Mouse (Mus musculus) brown adipose tissue, adult 24 weeks (tissue): ENCODE results near the gene Bhlhe40. TPM values are rescaled to one million over a fixed set of nuclear protein-coding genes. Genes with fewer than 3 reads are reported as not detected.

Source experiments
- H3K27ac ChIP-seq: fragments of 200-500 bp; replicated peaks from 2 replicates; pipeline ENCODE4 v1.5.1; 2012; ENCODE audit warnings: low read depth, mild to moderate bottlenecking, low read length
- H3K4me1 ChIP-seq: fragments of 200-500 bp; 2 replicates; pipeline ENCODE4 v1.6.1; 2012; ENCODE audit warnings: low read length, mixed read lengths; ENCODE audit not compliant: control insufficient read depth, insufficient read depth, insufficient read length
- H3K4me3 ChIP-seq: fragments of 200-500 bp; 2 replicates; pipeline ENCODE4 v1.5.1; 2012; ENCODE audit warnings: low read depth, mild to moderate bottlenecking, low read length, moderate library complexity; ENCODE audit not compliant: insufficient read depth
- polyA plus RNA-seq: library from polyadenylated mRNA; stranded (reverse); fragments of >200 nt; gene quantifications from 2 replicates; pipeline ENCODE4 v1.2.4, GENCODE M21; 2012; ENCODE audit not compliant: missing spikeins, insufficient read depth, insufficient read length

Bhlhe40 gene
- polyA plus RNA-seq = 74.0 and 122 TPM in 2 replicates

- Histone ChIP-seq H3K4me3 (peak within 1 kb of the TSS; percentile 82), H3K4me1 (peaks cover 6% of the 10 kb centered on the region), H3K27ac (peak within 1 kb of the TSS; percentile 99)
These were observed at the start of gene Bhlhe40 for GRCm38 (mm10) chr6:108660206-108660877. Bhlhe40 (plus strand) TSS chr6:108660629.

DNA sequence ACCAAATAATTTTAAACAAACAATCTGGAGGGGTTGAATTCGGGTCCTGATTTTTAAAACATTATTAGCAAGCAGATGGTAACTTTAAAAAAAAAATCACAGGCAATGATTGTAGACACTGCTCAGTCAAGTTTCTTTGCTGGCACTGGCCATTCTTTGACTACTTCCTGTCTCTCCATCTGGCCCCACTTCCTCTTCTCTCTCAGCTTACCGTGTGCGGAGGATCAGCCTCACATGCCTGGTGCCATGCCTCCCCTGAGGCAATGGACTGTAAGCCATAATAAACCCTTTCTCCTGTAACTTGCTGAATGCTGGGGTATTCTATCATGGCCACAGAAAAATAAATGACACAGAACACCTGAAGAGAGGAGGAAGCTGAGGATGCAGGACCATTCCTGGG, 48.8 kb upstream of the Bhlhe40 start:
- Histone ChIP-seq H3K4me1 (no peaks in the 10 kb centered on the region; the same call in 1 of the 2 replicates), H3K4me3 (no peak overlapping the region), H3K27ac (no peak overlapping the region)

- Histone ChIP-seq H3K27ac (no peak overlapping the region), H3K4me1 (no peaks in the 10 kb centered on the region), H3K4me3 (no peak overlapping the region)
These were observed 42.4 kb upstream of the Bhlhe40 start for GRCm38 (mm10) chr6:108618025-108618424.

DNA sequence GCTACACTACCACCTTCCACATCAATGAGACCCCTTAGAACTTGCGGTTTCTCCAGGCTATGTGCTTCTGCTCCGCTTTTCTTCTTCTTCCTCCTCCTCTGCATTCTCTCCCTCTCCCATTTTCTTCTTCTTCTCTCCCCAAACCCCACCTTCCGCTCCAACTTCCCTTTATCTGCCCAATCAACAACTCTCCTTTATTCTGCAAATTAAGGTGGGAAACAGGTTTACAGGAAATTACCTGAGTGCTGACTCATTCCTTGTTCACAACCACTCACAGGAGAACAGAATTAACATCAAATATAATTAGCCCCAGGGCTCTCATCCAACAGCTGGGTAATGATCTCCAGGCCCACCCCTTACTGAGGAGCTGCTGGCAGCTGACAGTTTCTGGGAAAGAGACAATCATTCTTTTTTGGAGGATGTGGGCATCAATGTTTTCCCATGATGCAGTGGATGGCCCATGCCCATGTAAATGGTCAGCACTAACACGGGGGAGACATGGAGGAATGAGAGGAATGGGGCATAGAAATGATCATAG, 37.3 kb upstream of the Bhlhe40 start:
- Histone ChIP-seq H3K4me3 (no peak overlapping the region), H3K27ac (no peak overlapping the region)

DNA sequence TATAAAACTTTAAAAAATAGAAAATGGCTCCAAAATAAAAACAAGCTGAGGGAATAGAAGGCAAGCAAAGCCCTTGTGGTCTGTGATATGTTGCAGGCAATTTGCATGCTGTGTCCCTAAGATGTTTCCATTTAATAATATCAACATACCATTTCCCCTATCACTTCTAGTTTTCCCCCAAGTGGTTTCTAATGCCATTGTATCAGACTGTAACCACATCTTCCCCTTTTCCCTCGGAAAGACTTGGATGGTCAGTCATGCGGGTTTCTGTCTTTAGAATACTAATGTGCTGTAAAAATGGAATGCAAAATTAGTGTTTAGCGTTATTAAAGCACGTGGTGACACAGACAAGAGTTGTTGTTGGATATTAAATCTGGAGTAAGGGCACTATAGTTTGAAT, 35.5 kb upstream of the Bhlhe40 start:
- Histone ChIP-seq H3K4me1 (no peaks in the 10 kb centered on the region), H3K27ac (no peak overlapping the region), H3K4me3 (no peak overlapping the region)

More for the DNA sequence above, 37.3 kb upstream of the Bhlhe40 start:
- no peaks in the 10 kb centered on the region for H3K4me1 ChIP-seq

DNA sequence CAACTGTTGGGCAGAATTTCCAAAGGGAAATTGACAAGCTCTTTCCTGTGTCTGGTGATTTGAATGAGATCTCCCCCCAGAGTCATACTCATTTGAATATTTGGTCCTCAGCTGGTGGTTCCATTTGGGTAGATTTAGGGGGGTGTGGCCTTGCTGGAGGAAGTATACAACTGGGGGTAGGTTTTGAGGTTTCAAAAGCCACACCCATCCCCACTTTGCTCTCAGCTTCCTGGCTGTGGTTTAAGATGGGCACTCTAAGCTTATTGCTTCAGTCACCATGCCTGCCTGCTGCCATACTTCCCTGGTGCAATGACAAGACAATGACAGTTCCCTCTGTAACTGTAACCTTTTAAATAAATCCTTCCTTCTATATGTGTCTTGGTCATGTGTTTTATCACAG, 29.7 kb upstream of the Bhlhe40 start:
- H3K4me1 ChIP-seq = no peaks in the 10 kb centered on the region
- no peak overlapping the region for H3K4me3 ChIP-seq
- H3K27ac ChIP-seq = no peak overlapping the region

GRCm38 (mm10) chr6:108638157-108638833, 22.1 kb upstream of the Bhlhe40 start:
- Histone ChIP-seq H3K4me1 (no peaks in the 10 kb centered on the region), H3K27ac (no peak overlapping the region), H3K4me3 (no peak overlapping the region)

DNA sequence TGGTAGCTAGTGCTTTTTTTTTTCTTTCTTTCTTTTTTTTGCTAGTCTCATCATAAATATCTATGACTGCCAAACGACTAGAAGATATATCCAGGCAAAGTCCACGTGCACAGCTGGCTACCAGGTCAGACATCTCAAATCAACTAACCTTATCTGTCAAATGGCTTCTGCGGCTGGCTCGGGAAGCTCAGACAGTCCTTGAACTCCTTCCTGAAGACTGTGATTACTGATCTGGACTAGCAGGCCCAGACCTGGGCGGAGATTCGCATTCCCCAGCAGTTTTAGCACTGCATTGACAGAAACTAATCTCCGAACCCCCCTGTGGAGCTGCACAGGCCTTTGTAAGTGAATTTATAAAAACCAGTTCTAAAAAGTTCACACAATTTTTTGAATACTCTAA, 18.4 kb upstream of the Bhlhe40 start:
- Histone ChIP-seq H3K4me3 (no peak overlapping the region), H3K4me1 (no peaks in the 10 kb centered on the region), H3K27ac (no peak overlapping the region)

- Histone ChIP-seq H3K4me3 (no peak overlapping the region), H3K27ac (no peak overlapping the region), H3K4me1 (no peaks in the 10 kb centered on the region)
These were observed 17.4 kb upstream of the Bhlhe40 start for GRCm38 (mm10) chr6:108643035-108643434.

- Histone ChIP-seq H3K4me1 (no peaks in the 10 kb centered on the region), H3K27ac (no peak overlapping the region), H3K4me3 (no peak overlapping the region)
These were observed 16.1 kb upstream of the Bhlhe40 start for GRCm38 (mm10) chr6:108644311-108644710.

DNA sequence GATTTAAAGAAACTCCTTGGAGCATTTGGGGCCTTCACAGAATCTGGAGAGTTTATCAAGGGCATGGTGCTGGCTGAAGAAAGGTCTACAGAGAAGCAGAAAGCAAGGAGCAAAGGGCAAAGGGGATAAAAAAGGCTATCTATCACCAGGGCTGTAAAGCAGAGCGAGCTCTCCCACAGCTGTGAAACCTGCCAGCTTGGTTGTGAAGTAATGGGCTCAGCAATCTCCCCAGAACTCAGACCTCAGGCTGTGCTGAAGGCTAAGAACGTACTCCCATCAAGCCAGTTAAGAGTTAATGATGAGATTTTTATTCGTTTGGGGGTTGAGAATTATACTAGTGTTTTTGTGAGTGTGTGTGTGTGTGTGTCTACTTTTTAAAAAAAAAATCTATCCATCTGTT, 13.3 kb upstream of the Bhlhe40 start:
- no peak overlapping the region for H3K27ac ChIP-seq
- no peaks in the 10 kb centered on the region for H3K4me1 ChIP-seq
- no peak overlapping the region for H3K4me3 ChIP-seq

GRCm38 (mm10) chr6:108648072-108648471, 12.4 kb upstream of the Bhlhe40 start:
- no peaks in the 10 kb centered on the region for H3K4me1 ChIP-seq
- no peak overlapping the region for H3K4me3 ChIP-seq
- H3K27ac ChIP-seq = no peak overlapping the region

GRCm38 (mm10) chr6:108655861-108656260, 4.6 kb upstream of the Bhlhe40 start:
- no peak overlapping the region for H3K27ac ChIP-seq
- no peak overlapping the region for H3K4me3 ChIP-seq
- peaks cover 3% of the 10 kb centered on the region for H3K4me1 ChIP-seq

GRCm38 (mm10) chr6:108658051-108658415, 2.4 kb upstream of the Bhlhe40 start:
- peak overlapping the region; percentile 99 for H3K27ac ChIP-seq
- H3K4me1 ChIP-seq = peaks cover 3% of the 10 kb centered on the region
- H3K4me3 ChIP-seq = peak overlapping the region; percentile 63

DNA sequence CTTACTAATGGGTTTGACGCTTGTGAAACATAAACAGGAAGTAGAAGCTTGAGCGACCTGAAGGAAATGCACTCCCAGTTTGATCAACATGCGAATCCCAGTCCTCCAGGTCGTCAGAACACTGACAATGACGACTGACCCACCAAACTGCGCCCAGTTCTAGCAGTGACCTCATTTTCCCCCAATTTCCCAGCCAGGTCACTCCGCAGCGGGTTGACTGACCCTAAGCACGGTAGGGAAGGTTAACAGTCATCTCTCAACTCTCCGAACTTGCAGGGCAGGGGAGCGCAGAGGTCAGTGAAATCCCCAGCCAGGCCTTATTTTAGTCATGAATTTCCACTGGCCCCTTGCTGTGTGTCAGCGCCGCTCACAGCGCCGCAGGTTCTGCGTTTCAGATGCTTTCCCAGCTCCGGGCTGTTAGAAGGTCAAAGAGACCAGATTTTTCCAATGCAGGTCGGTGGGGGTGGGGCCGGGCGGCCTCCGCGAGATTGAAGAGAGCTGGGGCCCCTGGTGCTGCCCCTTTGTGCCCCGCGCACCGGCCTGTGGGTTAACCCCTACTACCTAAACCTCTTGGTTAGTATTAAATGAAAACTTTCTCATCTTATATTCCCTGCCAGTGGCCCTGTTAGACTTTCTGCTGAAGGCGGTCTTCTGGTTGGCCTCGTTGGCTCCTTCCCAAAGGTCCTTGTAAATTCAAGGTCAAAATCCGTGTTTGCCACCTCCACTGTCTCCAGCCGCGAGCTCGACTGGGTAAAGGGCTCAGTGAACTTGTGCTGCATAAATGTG, 1.8 kb upstream of the Bhlhe40 start:
- Histone ChIP-seq H3K27ac (peak overlapping the region; percentile 99), H3K4me3 (peak overlapping the region; percentile 63), H3K4me1 (peaks cover 6% of the 10 kb centered on the region)
